Mouse (Mus musculus): ENCODE measurements around the gene Klrb1b.

DNA sequence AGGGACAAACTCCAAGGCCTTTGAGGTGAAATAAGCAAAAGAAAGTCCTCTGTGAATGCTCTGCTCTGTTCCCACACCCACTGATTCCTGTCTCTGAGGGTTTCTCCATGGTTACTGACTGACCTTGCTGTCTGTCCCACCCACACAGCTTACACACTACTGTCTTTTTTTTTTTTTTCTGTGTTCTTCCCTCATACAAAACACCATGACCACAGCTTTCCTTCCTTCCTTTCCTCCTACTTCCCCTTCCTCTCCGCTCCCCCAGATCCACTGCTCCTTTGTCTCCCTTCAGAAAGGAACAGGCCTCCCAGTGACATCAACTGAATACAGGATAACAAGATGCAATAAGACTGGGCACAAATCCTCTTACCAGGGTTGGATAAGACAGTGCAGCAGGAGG lies 37.6 kb downstream of the Klrb1b start:
- TF ChIP-seq CTCF (IDR thresholded peaks at IDR 0.05; ENCODE audit: borderline replicate concordance, extremely low read depth, insufficient read depth, insufficient read length) (no peak), POLR2A (IDR thresholded peaks at IDR 0.05; ENCODE audit: borderline replicate concordance, extremely low read depth, insufficient read depth, insufficient read length, poor library complexity, severe bottlenecking) (no peak)
